Mouse (Mus musculus) Patski (cell line): ENCODE results near the gene Senp6. TPM values are rescaled to one million over a fixed set of nuclear protein-coding genes. Genes with fewer than 3 reads are reported as not detected.
"Not testable (repeated sequence)": the region's sequence is repeated elsewhere in the genome, so short reads cannot be mapped to it uniquely, and the experiment has no call there.

Source experiments
- ATAC-seq: fragments of 100-300 bp; one replicate; pipeline ENCODE4 v1.8.0; 2021
- CTCF ChIA-PET: fragments of 350-600 bp; sonication (Branson Sonifier 250); formaldehyde crosslinking; loops from one replicate; lab custom pipeline; 2022; ENCODE audit warnings: inconsistent platforms; lab: Charles Lee
- POLR2A ChIA-PET: fragments of 350-600 bp; sonication (Branson Sonifier 250); formaldehyde crosslinking; loops from one replicate; lab custom pipeline; 2022; ENCODE audit warnings: antibody characterized with exemption, inconsistent platforms; lab: Charles Lee
- DNase-seq: peaks from one replicate; pipeline ENCODE4 v3.0.0-alpha.2; 2011; ENCODE audit warnings: low read depth, low spot score
- H3K27me3 ChIP-seq: fragments of 371-371 bp; one replicate; pipeline ENCODE4 v1.5.1; 2021
- CTCF ChIP-seq: fragments of 100-300 bp; IDR thresholded peaks from one replicate; pipeline ENCODE4 v1.5.1; 2021
- in situ Hi-C: fragments of 300-500 bp; cut with MboI; formaldehyde crosslinking; loops from 3 replicates; pipeline ENCODE4 v1.11.1; 2018; ENCODE audit warnings: low pct_unique_long_range_greater_than_20kb, mixed read lengths
- polyA plus RNA-seq: library from polyadenylated mRNA; unstranded; gene quantifications from one replicate; pipeline ENCODE4 v1.2.3, GENCODE M21; 2021

The Senp6 gene
- polyA plus RNA-seq, result 120 TPM

GRCm38 (mm10) chr9:80066367-80067220 is at the start of gene Senp6:
TSS of gene Senp6 (plus strand) at chr9:80066903.
- CTCF ChIA-PET, result interaction anchor here (1.8 kb wide), 1 partner anchor 14 kb away, joined by 7 read pairs; no protein-coding TSS in a partner anchor
- ATAC-seq, result peak; percentile 82
- no peaks in the 10 kb centered on the region for H3K27me3 ChIP-seq
- in situ Hi-C loops, result no loop called here
- POLR2A ChIA-PET, result interaction anchor here (1.0 kb wide), 1 partner anchor 22 kb away, joined by 4 read pairs; no protein-coding TSS in a partner anchor
- no peak for TF ChIP-seq CTCF
- DNase-seq, result no peak

GRCm38 (mm10) chr9:80020429-80020828 is 46.3 kb upstream of the Senp6 start:
- in situ Hi-C loops, result loop anchor here (25.0 kb wide), 1 partner anchor 1233 kb away; no protein-coding TSS in a partner anchor
- DNase-seq, result no peak
- ChIA-PET POLR2A (no interaction called here), CTCF (interaction anchor here (0.8 kb wide), 1 partner anchor 213 kb away, joined by 3 read pairs; no protein-coding TSS in a partner anchor)
- H3K27me3 ChIP-seq, result no peaks in the 10 kb centered on the region
- no peak for ATAC-seq
- no peak for TF ChIP-seq CTCF

- no peak for TF ChIP-seq CTCF
- ATAC-seq (no peak), DNase-seq (no peak)
- ChIA-PET POLR2A (no interaction called here), CTCF (interaction anchor here (1.5 kb wide), 1 partner anchor 18 kb away, joined by 3 read pairs; no protein-coding TSS in a partner anchor)
- no peaks in the 10 kb centered on the region for H3K27me3 ChIP-seq
- in situ Hi-C loops, result loop anchor here (25.0 kb wide), 1 partner anchor 1234 kb away; no protein-coding TSS in a partner anchor
Measured at GRCm38 (mm10) chr9:80021648-80022047, 45.1 kb upstream of the Senp6 start.

GRCm38 (mm10) chr9:80022821-80023220 is 43.9 kb upstream of the Senp6 start:
- H3K27me3 ChIP-seq, result no peaks in the 10 kb centered on the region
- in situ Hi-C loops, result loop anchor here (25.0 kb wide), 1 partner anchor 1236 kb away; no protein-coding TSS in a partner anchor
- CTCF ChIA-PET, result interaction anchor here (1.1 to 1.5 kb wide), 2 partner anchors 20 to 137 kb away, joined by 3 read pairs; no protein-coding TSS in a partner anchor
- POLR2A ChIA-PET, result no interaction called here
- TF ChIP-seq CTCF, result no peak
- no peak for DNase-seq
- ATAC-seq, result no peak

GRCm38 (mm10) chr9:80025347-80025746 is 41.4 kb upstream of the Senp6 start:
- ATAC-seq, H3K27me3 ChIP-seq, DNase-seq, in situ Hi-C loops, CTCF ChIA-PET, POLR2A ChIA-PET: not testable (repeated sequence)

- H3K27me3 ChIP-seq, result no peaks in the 10 kb centered on the region
- TF ChIP-seq CTCF, result peak; percentile 82
- POLR2A ChIA-PET, result no interaction called here
- CTCF ChIA-PET, result interaction anchor here (1.1 to 1.2 kb wide), 2 partner anchors 11 to 248 kb away, joined by 3 read pairs; no protein-coding TSS in a partner anchor
- in situ Hi-C loops, result no loop called here
- peak; percentile 79 for ATAC-seq
- peak; percentile 27 for DNase-seq
Measured at GRCm38 (mm10) chr9:80026017-80026416, 40.7 kb upstream of the Senp6 start.

GRCm38 (mm10) chr9:80026581-80027021 is 40.1 kb upstream of the Senp6 start:
- no peak for ATAC-seq
- no peaks in the 10 kb centered on the region for H3K27me3 ChIP-seq
- DNase-seq, result no peak
- TF ChIP-seq CTCF, result no peak
- ChIA-PET CTCF (interaction anchor here (1.1 to 1.2 kb wide), 2 partner anchors 10 to 248 kb away, joined by 3 read pairs; no protein-coding TSS in a partner anchor), POLR2A (no interaction called here)
- in situ Hi-C loops, result no loop called here

- CTCF ChIA-PET, result interaction anchor here (1.1 kb wide), 1 partner anchor 11 kb away, joined by 3 read pairs; no protein-coding TSS in a partner anchor
- POLR2A ChIA-PET, result no interaction called here
- DNase-seq (no peak), ATAC-seq (no peak)
- no peaks in the 10 kb centered on the region for H3K27me3 ChIP-seq
- TF ChIP-seq CTCF, result no peak
- in situ Hi-C loops, result no loop called here
Measured at GRCm38 (mm10) chr9:80037262-80037996, 29.3 kb upstream of the Senp6 start.

GRCm38 (mm10) chr9:80037997-80038383 is 28.7 kb upstream of the Senp6 start:
- no peaks in the 10 kb centered on the region for H3K27me3 ChIP-seq
- ChIA-PET CTCF (no interaction called here), POLR2A (no interaction called here)
- in situ Hi-C loops, result no loop called here
- no peak for TF ChIP-seq CTCF
- no peak for ATAC-seq
- no peak for DNase-seq

GRCm38 (mm10) chr9:80039296-80039815 is 27.3 kb upstream of the Senp6 start:
- no peak for ATAC-seq
- TF ChIP-seq CTCF, result no peak

GRCm38 (mm10) chr9:80044301-80044700 is 22.4 kb upstream of the Senp6 start:
- POLR2A ChIA-PET, in situ Hi-C loops, H3K27me3 ChIP-seq, DNase-seq, ATAC-seq, CTCF ChIA-PET: not testable (repeated sequence)

More at GRCm38 (mm10) chr9:80039296-80039815, 27.3 kb upstream of the Senp6 start:
- in situ Hi-C loops, result no loop called here
- no peak for DNase-seq
- ChIA-PET CTCF (interaction anchor here (1.1 kb wide), 1 partner anchor 23 kb away, joined by 3 read pairs; no protein-coding TSS in a partner anchor), POLR2A (no interaction called here)
- no peaks in the 10 kb centered on the region for H3K27me3 ChIP-seq

GRCm38 (mm10) chr9:80049271-80049670 is 17.4 kb upstream of the Senp6 start:
- H3K27me3 ChIP-seq, ATAC-seq, CTCF ChIA-PET, POLR2A ChIA-PET, DNase-seq, in situ Hi-C loops: not testable (repeated sequence)
